Mouse (Mus musculus): ENCODE results near the gene Cdh4.

Gene Cdh4

GRCm38 (mm10) chr2:179467839-179468445, 25.7 kb downstream of the Cdh4 start:
- no peak for DNase-seq

DNA sequence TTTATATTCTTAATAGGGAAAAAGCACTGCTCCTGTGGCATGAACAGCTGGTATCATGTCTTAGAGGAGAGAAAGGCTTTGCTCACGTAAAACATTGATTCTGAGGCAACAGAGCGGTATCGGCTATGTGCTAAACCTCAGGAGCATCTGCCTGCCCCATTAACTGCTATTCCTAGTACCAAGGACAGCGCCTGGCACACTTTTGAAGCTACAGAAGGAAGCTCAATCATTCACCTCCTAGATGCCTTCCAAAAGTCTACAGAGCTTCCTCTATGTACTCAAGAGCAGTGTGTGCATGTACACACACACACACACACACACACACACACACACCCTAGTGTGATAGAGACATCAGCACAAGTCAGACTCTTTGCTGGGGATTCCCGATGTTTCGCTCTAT, 34.4 kb downstream of the Cdh4 start:
- no peak for DNase-seq

DNA sequence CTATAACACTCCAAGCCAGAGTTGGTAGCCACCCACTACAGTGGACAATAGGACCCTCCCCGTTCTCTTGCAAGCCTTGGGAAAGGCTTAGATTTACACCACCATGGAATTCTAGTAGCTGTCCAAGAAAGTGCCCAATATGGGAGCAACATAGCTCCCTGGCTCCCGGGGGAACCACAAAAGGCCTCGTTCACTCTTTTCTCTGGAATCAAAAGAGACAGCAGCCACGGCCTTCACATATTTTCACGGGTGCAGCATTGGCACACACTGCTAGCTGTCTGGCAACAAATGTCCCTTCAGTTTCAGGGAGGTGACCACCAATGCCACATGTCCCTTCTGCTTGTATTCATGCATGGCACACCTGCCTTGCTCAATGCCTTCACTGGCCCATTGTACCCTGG, 38.6 kb downstream of the Cdh4 start:
- DNase-seq, result no peak

- no peak for DNase-seq
Measured at GRCm38 (mm10) chr2:179481363-179481762, 39.1 kb downstream of the Cdh4 start.

DNA sequence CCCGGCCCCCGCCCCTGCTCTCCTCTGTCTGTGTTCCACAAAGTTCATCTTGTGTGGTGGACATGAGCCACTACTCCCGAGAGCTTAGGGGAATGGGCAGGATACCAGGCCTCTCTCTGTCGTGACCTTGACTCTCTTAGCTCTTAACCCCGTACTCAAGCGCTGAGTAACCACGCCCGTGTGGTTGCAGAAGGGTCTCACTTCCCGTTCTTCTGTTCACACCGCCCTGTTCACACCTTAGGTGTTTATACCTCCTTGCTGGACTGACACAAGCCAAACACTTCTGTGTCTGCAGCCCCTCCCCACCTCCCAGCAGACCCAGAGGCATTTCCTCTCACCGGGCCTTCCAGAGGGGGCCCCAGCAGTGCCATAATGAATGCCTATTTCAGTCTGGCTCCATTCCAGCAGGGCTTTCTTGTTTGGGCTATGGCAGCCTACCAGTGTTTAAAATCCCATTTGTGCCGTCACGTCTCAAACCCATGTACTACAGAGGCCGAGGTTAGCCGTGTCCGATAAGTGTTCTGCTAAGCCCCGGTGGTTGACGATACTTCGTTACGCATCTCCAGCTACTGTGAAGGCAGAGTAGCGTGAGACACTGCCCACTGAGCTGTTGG, 46.4 kb downstream of the Cdh4 start:
- no peak for DNase-seq

DNA sequence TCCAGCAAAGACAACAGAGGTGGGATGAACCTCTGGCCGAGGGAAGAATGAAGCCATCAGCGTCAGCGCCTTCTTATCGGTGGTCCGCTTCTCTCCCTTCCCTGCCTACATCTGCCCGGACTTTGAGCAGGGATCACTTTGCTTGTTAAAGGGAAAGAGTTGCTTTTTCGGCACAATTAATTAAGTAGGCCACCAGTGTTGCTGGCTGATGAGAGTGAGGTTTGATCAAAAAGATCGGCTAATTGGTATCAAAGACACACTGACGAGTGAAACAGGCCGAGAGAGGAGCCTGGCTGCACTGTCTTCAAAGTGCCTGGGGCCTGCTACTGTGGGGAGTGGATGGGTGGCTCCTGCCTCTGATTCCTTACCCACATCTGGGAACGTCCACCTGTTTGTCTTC, 49.7 kb downstream of the Cdh4 start:
- no peak for DNase-seq

GRCm38 (mm10) chr2:179494276-179494675, 52.0 kb downstream of the Cdh4 start:
- no peak for DNase-seq

DNA sequence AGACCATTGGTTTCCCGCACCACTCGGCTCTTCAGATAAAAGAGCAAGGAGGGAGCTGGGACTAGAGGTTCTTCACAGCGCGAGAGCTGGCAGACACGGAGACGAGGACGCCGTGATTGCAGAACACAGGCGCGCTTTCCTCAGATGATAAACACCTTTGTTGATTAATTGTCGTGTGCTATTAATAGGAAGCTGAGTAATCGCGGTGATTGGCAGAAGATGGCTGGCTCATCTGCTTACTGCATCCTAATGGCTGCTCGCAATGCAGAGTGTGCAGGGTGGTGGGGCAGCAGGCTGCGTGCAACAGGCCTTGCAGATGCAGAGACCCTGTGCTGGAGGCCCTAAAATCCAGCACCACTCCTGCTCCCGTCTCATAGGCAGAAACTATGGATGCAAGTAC, 68.2 kb downstream of the Cdh4 start:
- DNase-seq, result no peak

DNA sequence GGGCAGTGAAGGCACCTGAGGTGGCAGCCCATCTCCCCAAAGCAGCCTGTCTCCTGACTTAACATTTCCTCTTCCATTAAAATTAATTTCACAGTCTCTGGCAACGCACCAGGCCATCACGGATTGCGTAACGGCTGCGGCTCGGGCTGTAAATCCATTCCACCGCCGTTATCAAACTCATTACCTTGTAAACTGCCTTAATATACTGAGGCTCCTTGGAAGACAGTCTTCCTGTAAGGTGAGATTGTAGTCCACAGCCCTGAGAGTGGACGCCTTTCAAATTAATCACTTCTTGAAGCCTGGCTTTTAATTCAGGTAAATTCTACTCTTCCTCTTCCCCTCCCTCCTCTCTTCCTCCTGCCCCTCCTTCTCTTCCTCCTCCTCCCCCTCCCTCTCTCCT, 74.3 kb downstream of the Cdh4 start:
- no peak for DNase-seq

DNA sequence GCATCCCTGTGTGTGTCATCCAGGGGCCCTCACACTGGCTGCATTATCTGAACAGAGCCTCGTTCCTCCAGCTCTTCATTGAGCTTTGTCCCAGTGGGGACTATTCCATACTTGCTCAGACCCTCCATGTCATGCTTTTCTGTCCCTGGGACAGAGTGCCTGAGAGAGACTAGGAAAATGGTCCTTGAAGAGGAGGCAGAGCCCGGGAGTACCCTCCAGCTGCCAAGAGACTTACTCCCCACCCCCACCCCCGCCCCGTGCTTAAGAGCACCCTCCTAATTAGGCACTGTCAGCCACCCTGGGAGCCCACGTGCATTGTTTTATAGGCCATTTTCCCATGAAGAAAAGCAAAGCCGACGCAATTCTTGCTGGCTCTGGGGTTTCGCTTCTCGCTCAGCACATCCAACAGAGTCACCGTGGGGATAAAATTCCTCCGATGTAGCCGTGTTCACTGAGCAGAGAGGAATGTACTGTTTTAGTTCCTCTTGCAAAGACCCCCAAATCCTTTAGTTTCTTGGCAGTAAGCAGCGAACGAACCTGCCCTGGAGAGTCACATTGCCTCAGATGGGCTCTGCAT, 76.3 kb downstream of the Cdh4 start:
- DNase-seq, result no peak

DNA sequence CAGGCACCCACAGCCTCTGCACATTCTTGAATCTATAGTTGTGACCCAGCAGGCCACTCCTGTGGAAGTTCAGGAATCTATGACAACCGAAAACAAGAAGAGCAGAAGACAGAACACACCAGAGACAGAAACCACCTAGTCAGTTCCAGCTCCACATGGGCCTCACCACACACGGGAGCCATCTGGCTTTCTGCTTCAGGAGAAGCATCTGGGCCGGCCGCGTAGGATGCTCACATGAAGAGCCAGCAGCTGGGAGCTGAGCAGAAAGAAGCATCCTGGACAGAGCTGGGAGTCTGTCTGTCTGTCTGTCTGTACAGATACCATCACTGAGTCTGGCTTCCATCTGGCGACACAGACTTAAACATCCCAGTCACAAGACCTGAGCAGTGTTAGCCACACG, 76.9 kb downstream of the Cdh4 start:
- no peak for DNase-seq

- no peak for DNase-seq
Measured at GRCm38 (mm10) chr2:179519931-179520330, 77.7 kb downstream of the Cdh4 start.

GRCm38 (mm10) chr2:179520941-179521340, 78.7 kb downstream of the Cdh4 start:
- DNase-seq, result no peak

GRCm38 (mm10) chr2:179521444-179521843, 79.2 kb downstream of the Cdh4 start:
- DNase-seq, result no peak

DNA sequence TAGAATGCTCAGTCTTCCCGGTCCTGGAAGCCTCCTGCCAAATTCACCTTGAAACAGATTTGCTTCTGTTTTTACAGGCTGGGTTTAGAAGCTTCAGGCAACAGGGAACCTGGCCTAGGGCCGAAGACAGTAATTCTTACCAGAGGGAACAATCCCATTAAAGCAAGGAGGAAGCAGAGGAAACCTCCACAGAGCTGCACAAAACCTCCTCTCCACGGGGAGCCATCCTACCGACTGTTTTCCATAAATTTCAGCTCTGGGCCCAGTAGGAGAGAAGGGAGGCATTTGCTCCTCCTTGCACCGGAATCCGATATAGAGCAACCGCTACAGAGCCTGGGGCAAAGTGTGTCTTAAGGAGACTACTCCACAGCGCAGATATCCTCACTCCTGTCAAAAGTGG, 79.9 kb downstream of the Cdh4 start:
- DNase-seq, result peak; percentile 31

- DNase-seq, result no peak
Measured at GRCm38 (mm10) chr2:179526976-179527375, 84.7 kb downstream of the Cdh4 start.

DNA sequence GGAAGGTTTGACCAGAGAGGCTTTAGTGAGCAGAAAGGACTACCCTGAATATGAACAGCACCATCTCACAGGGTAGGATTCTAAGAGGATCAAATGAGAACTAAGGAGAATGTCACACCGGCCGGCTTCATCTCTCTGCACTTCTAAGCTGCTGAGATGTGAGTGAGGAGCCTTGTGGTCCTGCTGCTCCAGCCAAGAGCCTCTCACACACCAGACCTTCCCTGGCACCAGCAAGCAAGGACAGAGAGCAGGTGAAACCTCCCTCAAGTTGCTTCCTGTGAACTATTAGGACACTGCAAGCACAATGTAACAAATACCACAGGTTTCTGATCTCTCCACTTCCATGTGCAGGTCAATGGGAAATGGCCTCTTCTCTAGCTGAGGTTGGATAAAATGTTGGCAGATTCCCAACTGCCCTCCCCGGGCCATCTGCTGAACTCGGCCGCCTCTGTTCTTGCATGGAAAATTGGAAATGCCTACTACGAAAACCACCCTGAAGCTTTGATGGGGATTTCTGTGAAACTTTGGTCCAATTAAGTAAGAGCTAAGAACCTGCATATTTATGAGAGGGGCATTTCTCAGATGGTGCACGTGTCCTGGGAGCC, 88.3 kb downstream of the Cdh4 start:
- DNase-seq, result peak; percentile 86

- DNase-seq, result peak; percentile 58
Measured at GRCm38 (mm10) chr2:179533196-179533595, 91.0 kb downstream of the Cdh4 start.

- DNase-seq, result peak; percentile 30
Measured at GRCm38 (mm10) chr2:179533881-179534280, 91.7 kb downstream of the Cdh4 start.

DNA sequence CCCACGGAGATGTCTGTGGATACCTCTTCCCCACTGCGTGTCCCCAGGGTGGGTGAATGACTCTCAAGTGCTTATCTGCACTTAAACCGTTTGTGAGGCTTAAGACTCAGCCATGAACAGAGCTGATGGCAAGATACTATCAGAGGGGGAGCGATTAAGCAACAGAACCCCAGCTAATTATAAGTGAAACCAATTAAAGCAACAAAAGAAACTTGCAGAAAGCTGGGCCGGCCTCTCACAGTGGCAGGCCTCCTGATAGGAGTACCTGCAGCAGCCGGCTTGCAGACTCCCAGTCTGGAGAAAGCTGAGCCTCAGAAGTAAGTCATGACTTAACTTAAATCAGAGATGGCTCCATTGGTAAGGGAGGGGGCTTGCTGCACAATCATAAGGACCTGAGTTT, 93.0 kb downstream of the Cdh4 start:
- no peak for DNase-seq

- DNase-seq, result peak; percentile 22
Measured at GRCm38 (mm10) chr2:179536762-179537161, 94.5 kb downstream of the Cdh4 start.

- DNase-seq, result peak; percentile 77
Measured at GRCm38 (mm10) chr2:179537390-179537789, 95.2 kb downstream of the Cdh4 start.

- DNase-seq, result peak; percentile 50
Measured at GRCm38 (mm10) chr2:179537800-179538450, 95.7 kb downstream of the Cdh4 start.

DNA sequence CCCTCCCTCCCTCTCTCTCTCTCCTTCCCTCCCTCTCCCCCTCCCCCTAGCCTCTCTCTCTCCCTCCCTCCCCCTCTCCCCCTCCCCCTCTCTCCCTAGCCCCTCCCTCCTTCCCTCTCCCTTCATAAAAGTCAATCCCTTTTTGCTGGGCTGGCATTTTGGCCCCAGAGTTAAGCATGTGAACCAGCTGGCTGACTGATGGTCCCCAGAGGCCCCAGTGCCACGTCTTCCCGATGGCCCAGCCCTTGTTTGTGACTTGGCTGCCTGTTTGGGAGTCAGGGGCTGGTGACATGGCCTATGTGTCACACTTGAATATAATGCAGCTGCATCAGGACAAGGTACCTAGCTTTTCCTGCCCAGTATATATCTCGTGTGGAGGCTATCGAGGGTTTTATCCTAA, 96.3 kb downstream of the Cdh4 start:
- DNase-seq, result no peak

Measured in cerebellum, adult 9-10 months (tissue).